Mouse (Mus musculus) right cerebral cortex, postnatal 4 days (tissue): Measurements from ENCODE around the gene Secisbp2l.
A peak's percentile ranks its signal among the peaks of the same experiment; 100 is the strongest.

Source experiments
- DNase-seq: peaks from one replicate; pipeline ENCODE4 v3.0.0-alpha.2; 2022

Gene Secisbp2l

GRCm38 (mm10) chr2:125782719-125783109 is at the start of gene Secisbp2l:
Gene Secisbp2l, minus strand, starts transcription at chr2:125782870.
- peak; percentile 87 for DNase-seq

- no peak for DNase-seq
These were observed 47.3 kb upstream of the Secisbp2l start for GRCm38 (mm10) chr2:125829924-125830323.

DNA sequence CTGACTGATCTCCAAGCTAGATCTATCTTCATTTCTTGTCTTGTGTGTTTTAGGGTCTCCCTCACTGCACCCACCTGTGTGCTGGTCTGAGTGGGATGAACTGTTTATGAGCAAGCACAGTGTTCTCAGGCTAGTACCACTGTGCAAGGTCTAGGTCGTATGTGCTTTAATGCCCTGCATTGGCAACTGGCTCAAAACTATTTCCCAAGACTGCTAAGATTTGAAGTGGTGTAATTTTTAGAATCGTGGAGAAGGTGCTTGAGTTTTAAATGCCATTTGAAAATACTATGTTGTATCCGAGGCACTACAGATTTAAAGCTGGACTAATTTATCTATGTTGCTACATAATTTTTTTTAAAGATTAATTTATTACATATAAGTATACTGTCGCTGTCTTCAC is 45.2 kb upstream of the Secisbp2l start:
- no peak for DNase-seq

GRCm38 (mm10) chr2:125826201-125826600 is 43.5 kb upstream of the Secisbp2l start:
- no peak for DNase-seq

DNA sequence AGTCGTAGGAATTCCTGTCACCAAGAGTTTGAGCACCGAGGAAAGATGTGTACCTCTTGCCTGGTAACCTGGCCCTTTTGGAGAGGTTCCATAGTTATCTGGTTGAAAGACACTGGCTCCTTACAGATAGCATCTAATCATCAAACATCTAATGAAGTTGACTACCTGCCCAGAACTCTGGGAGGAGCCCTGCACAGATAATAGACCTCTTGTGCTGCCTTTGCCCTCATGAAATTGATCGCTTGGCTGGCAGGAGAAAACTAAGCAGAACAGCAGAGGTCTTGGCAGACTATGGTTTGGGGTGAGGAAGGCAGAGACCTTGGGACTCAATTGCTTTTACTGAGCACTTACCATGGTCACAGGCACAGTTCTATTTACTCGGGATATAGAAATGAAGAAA is 37.7 kb upstream of the Secisbp2l start:
- no peak for DNase-seq

- no peak for DNase-seq
These were observed 31.4 kb upstream of the Secisbp2l start for GRCm38 (mm10) chr2:125813972-125814595.

GRCm38 (mm10) chr2:125811332-125811731 is 28.7 kb upstream of the Secisbp2l start:
- no peak for DNase-seq

DNA sequence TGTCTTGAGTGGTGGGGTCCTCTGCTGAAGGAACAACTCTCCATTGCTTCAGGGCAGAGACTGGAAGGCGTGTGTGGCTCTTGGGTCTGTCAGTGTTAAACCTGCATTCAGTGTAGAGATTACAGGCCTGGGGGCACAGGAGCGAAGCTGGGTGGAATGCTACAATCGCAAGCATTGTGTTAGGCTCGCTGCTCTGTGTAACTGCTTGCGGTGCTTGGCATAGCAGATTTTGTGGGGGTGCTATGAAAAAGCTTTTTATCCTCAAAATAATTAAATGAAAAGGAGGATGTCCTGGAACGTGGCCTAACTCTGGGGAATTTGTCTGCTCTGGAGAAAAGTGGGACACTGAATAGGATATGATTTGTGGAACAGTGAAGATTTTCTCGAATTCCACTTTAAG is 26.9 kb upstream of the Secisbp2l start:
- DNase-seq, result no peak

DNA sequence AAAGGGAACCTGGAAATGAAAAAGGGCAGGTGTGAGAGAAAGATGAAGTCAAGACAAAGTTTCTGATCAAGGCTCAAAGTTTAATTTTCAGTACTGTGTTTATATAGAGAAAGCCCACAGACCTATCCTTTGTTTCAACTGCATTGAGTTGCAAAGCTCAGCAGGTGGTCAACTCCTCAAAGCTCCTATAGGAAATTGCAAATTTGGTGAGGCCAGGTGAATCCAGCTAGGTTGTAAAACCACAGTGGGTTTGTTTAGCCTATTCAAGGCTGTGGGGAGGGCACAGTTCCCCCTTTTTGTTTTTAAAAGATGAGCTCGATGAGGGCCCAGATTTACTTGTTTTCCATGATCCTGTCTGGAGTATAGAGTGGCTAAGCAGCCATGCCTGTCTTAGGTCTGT is 23.2 kb upstream of the Secisbp2l start:
- DNase-seq, result no peak

GRCm38 (mm10) chr2:125801947-125802346 is 19.3 kb upstream of the Secisbp2l start:
- DNase-seq, result no peak

DNA sequence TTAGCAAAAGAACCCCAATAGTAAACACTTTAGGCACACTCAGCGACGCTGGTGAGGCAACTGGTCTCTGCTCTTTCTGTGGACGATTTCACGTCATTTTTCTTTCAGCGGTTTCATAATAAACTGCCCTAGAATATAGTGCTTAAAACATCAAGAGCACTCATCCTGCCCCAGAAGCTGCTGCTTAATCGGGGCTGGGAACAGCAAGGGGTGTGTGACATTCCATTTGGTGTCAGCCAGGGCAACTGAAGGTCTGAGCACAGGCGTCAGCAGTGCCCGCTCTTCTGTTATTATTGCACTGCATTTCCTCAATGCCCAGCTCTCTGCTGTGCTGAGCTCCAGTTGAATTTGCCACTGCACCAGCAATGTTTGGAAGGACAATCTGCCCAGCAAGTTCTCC is 18.4 kb upstream of the Secisbp2l start:
- DNase-seq, result no peak

DNA sequence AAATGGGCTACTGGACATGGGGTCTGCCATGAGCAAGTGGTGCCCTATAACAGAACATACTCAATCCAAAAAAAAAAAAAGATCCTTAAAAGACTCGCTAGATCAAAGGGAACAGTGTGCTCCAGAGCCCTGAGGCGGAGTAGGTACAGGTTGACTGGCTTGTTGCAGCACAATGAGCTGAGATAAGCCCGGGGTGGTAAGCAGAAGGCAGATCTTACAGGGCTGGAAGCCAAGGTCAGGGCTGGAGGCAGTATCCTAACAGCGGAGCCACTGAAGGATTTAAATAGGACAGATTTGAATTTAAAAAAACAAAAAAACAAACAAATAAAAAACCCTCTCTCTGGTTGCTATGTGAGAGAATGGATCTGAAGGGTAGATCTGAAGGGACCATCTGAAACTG is 17.8 kb upstream of the Secisbp2l start:
- DNase-seq, result no peak

- DNase-seq, result no peak
These were observed 15.2 kb upstream of the Secisbp2l start for GRCm38 (mm10) chr2:125797872-125798271.

- no peak for DNase-seq
These were observed 12.4 kb upstream of the Secisbp2l start for GRCm38 (mm10) chr2:125795118-125795517.

DNA sequence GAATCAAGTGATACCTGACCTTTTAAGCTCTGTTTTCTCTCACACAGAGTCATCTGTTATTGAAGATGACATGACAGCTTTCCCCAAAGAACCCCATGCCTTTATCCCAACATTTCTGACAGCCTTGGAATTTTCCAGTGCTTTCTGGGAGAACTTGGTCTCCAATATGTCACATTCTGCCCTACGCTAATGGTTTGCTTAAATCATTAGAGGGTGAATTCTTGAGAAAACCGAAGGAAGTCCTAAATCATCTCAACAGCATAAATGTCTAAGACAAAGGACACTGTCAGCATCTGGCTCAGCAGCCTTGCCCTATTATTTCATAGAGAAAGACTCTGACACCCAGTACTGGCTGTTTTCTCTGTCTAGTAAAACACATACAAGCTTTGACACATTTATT is 11.5 kb upstream of the Secisbp2l start:
- DNase-seq, result no peak

- no peak for DNase-seq
These were observed 10.2 kb upstream of the Secisbp2l start for GRCm38 (mm10) chr2:125792879-125793261.

DNA sequence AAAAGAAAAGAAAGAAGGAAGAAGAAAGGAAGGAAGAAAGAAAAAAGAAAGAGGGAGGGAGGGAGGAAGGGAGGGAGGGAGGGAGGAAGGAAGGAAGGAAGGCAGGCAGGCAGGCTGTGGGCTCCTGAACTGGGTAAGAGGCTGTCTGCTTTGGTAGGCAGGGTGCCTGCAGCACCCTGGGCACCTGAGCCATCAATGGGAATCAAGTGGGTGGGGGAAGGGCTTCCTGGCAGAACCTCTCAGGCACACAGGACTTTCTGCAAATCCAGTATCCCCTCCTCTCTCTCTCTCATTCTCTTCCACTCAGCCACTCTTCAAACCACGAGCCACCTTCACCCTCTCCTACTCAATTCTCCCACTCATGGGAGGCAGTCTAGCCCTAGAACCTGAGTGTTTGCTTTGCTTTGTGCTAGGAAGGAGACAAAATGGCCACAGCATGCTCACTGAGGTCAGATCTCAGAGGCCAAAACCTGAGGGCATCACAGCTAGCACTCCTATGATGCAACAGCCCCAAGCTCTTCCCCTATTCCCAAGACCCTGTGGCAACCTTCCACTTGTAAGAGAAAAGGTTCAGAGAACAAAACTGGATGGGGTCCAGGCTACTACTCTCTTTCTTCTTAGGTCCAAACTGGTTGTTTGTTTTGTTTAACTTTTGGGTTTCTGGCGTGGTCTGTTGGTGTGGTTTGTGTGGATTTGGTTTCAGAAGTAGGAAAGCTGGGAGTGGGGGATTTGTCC is 9.6 kb upstream of the Secisbp2l start:
- no peak for DNase-seq

GRCm38 (mm10) chr2:125791485-125791885 is 8.8 kb upstream of the Secisbp2l start:
- no peak for DNase-seq

- no peak for DNase-seq
These were observed 7.6 kb upstream of the Secisbp2l start for GRCm38 (mm10) chr2:125790242-125790641.

GRCm38 (mm10) chr2:125789265-125789664 is 6.6 kb upstream of the Secisbp2l start:
- no peak for DNase-seq

DNA sequence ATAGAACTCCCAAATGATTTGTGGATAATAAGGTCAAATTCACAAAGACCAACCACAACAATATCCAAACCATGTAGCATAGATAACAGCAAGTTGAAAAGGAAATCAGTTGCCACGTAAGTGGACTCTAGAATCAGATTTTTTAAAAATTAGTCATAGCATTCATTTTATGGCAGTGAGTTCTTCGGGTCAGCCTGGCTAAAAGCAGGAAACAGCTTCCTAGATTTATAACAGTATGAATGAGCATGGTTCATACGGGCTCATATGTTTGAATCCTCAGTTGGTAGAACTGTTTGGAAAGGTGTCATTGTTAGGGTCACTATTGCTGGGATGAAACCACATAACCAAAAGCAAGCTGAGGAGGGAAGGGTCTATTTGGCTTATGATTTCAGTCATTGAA is 6.1 kb upstream of the Secisbp2l start:
- no peak for DNase-seq

- no peak for DNase-seq
These were observed 5.7 kb upstream of the Secisbp2l start for GRCm38 (mm10) chr2:125788351-125788750.

- no peak for DNase-seq
These were observed 2.4 kb upstream of the Secisbp2l start for GRCm38 (mm10) chr2:125785021-125785420.

GRCm38 (mm10) chr2:125784392-125784791 is 1.7 kb upstream of the Secisbp2l start:
- DNase-seq, result no peak

DNA sequence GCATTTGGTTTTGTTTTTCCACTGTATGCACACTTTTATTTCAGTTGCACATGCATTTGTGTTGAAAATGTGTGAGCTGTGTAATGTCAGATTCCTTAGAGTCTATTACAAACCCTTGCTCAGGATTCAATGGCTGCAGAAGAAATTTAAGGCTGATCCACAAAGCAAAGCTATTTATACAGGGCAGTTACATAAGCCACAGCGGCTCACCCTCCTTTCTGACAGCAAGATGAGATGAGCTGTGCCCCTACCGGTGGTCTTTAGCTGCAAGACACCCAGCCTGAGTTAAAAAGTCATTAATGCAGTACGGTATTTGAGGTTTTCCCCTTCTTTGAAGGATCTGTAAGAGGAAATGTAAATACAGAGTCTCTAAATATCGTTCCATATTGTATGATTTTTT is 1.2 kb upstream of the Secisbp2l start:
- no peak for DNase-seq
